Mouse (Mus musculus): ENCODE results near the gene Baiap2l1.

The Baiap2l1 gene

DNA sequence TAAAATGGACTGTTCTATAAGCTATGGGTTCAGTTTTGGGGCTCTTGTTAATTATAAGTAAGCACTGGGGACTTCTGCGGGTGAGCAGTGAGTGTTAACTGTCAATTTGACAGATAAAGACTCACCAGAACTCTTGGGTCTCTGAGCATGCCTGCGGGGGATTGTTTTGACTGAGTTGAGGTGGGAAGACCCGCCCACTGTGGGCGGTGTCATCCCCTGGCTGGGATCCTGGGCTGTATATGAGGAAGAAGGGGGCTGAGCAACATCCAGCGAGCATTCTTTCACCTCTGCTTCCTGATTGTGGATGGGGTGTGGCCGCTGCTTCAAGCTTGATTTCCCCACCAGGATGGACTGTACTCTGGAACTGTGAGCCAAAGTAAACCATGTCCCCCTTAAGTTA, 123.7 kb downstream of the Baiap2l1 start:
- in situ Hi-C loops (cut with MboI; ENCODE audit: low sequenced_read_pairs): loop anchor here (25.0 kb wide), 1 partner anchor 503 kb away; no protein-coding TSS in a partner anchor

DNA sequence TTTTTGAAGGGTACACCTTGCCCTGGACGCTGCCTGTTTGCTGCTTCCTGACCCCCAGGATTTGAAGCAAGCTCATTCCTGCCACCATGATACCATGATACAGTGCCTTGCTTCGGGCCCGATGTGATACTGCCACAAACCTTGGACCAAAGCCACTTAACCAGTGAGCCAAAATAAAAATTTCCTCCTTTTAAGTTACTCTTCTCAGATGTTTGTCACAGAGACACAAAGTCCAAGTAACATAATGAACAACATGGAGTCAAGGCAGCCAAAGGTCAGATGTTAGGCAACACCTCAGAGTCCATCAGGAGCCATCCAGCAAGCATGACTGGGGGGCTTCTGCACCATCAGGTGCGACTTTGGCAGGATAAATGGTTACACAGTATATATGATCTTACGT, 125.4 kb downstream of the Baiap2l1 start:
- in situ Hi-C loops (cut with MboI; ENCODE audit: low sequenced_read_pairs): loop anchor here (25.0 kb wide), 1 partner anchor 505 kb away; no protein-coding TSS in a partner anchor

DNA sequence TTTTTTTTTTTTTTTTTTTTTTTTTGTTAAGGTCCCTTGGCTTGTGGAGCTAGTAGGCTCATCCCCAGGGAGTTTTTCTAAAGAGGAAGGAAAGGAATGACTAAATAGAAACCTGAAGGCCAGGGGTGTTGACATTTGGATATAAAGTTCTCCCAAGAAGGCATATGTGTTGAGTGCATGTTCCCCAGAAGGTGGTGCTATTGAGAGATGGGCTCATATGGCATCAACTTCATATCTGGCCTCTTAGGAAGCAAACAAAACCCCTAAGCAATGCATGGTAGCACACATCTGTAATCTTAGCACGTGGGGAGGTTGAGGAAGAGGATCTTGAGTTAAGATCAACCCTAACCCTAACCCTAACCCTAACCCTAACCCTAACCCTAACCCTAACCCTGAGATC, 126.5 kb downstream of the Baiap2l1 start:
- in situ Hi-C loops (cut with MboI; ENCODE audit: low sequenced_read_pairs): loop anchor here (25.0 kb wide), 1 partner anchor 506 kb away; no protein-coding TSS in a partner anchor

DNA sequence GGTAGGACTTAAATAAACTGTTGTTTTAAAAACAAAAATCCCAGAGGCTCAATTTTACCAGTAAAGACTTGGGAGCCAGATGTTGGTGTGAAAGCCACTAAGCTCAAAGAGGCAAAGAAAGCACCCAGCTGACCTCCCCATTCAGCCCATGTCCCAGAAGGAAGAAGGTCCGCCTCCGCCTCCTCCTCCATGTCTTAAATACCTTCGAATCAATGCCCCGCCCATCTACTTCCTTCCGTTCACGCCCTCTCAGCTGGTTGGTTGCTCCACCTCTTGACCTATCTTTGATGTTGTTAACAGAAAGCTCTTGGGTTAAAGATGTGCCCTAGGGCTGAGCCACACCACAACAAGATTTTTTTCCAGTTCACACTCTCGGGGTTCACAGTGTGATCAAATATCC, 127.7 kb downstream of the Baiap2l1 start:
- in situ Hi-C loops (cut with MboI; ENCODE audit: low sequenced_read_pairs): loop anchor here (25.0 kb wide), 1 partner anchor 507 kb away; no protein-coding TSS in a partner anchor

DNA sequence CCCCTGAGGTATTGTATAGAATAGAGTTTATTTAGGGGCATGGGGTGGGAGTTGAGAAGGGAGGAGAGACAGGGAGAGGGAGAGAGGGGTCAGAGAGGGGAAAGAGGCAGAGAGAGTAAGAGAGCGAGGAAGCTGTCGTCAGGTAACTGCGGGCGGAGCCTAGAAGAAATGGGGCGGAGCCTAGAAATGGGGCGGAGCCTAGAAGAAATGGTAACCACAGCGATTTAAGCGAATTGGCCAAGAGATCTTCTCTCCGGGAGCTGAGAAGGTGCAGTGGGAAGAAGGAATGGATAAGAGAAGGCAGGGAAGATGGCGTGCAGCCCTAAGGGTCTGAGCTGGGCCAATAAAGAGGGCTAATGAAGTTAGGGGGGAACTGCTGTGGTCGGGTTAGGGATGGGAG, 131.7 kb downstream of the Baiap2l1 start:
- in situ Hi-C loops (cut with MboI; ENCODE audit: low sequenced_read_pairs): loop anchor here (25.0 kb wide), 1 partner anchor 511 kb away; no protein-coding TSS in a partner anchor

DNA sequence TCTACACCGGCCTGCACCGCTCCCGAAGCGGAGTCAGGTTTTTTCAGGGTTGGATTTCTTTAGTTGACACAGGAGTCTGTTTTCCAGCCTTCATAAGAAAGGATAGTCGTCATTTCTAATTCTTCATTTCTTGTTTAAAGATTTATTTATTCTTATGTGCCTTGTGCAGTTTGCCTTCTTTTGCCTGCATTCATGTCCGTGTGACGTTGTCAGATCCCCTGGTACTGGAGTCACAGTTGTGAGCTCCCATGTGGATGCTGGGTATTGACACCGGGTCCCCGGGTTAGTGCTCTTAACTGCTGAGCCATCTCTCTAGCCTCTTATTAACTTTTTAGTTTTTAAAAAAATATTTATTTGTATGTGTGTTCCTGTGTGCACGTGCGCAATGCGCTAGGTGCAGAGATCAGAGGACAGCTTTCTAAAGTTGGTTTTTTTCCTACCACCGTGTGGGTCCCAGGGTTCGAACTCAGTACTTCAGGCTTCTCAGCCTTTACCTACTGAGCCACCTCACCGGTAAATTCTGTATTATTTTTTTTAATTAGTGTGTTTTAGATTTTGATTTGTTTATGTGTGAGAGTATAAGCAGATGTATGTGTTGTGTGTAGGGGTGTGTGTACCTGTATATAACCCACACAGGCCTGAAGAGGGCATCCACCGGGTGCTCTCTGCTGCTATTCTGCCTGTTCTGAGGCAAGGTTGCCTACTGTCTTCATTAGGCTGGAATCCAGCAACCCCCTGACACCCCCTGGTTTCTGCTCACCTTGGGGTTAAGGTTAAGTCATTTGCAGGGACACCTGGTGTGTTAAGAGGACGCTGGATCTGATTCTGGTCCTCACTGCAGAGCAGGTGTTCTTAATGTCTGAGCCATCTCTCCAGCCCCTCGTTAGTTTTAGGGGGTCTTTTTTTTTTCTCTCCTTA, 133.8 kb downstream of the Baiap2l1 start:
- in situ Hi-C loops (cut with MboI; ENCODE audit: low sequenced_read_pairs): no loop called here

DNA sequence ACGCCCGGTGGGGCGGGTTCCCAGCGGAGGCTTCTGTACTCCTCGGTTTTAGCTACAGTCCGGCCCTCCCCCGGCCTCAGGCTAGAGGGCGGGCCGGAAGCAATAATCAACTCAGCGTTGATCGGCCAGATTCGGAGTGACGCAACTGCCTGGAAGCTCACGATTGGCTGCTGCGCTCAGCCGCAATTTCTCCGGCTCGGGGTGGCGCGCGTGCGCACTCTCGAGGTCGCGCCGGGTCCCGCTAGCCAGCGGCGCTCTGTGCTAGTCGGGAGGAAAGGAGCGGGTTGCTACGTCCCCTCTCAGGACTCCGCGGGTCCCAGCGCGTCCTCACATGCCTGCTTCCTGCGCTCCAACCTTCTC, 134.4 kb downstream of the Baiap2l1 start, which contains the start of gene Tecpr1:
Gene Tecpr1, minus strand, starts transcription at position 113 of the 360 bp plus-strand sequence.
- in situ Hi-C loops (cut with MboI; ENCODE audit: low sequenced_read_pairs): no loop called here

DNA sequence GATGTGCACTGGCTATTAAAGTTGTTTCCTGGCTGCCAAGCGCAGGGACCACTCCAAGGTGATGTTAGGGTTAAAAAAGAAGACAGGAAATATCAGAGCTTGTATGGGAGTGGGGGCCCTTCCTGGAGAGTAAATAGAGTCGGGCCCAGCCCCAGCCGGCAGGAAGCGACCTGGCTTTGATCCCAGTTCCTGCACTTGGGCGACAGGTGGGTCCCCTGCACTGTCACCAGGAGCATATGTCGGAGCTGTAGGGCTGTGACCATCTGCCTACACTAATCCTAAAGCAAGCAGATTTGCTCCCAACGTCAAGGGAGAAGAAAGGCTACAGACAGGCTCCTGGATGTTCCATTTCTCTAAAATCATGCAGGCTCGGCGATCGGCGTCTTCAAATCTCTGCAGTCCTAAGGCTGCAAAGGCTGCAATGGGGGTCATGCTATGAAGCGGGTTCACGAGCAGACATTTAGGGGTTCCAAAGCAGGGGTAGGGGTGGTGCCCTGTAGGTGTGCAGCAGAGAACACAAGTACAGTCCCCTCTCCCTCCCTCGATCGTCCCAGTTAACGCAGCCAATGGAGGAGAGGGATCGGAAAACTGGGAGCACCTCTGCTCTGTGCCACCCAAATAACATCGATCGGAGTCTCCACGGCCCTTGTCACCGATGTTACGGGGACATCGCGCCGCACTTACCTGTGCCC, 135.0 kb downstream of the Baiap2l1 start:
- in situ Hi-C loops (cut with MboI; ENCODE audit: low sequenced_read_pairs): no loop called here

DNA sequence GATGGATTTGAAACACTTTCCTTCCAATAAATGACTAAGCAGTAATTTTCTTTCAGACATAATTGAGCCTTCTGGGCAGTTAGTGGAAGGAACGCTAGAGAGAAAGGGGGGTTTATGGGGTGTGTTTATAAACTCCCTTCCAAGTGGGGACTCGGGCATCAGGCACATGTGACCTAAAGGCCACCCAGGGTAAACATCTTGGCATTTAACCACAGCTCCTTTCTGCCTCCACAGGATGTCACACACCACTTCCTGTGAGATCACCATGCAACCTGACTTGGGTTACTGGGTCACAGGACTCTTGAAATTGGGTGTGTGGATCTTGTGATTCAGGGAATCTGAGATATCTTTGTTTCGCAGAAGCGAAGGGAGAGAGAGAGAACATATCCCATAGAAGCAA, 136.6 kb downstream of the Baiap2l1 start:
- in situ Hi-C loops (cut with MboI; ENCODE audit: low sequenced_read_pairs): no loop called here

DNA sequence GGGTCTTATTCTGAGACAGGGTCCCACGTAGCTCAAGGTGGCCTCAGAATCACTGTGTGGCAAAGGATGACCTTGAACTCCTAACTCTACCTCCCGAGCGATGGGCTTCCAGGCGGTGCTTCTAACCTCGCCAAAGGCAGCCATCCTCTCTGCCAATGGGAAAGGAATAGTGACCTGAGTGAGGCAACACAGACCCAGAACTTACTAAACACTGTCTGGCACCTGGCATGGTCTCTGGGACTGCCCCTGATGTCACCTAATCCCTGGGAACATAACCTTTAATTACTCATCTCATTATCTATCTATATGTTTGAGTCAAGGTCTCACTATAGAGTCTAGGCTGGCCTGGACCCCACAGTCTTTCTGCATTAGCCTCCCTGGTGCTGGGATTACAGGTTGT, 138.0 kb downstream of the Baiap2l1 start:
- in situ Hi-C loops (cut with MboI; ENCODE audit: low sequenced_read_pairs): no loop called here

DNA sequence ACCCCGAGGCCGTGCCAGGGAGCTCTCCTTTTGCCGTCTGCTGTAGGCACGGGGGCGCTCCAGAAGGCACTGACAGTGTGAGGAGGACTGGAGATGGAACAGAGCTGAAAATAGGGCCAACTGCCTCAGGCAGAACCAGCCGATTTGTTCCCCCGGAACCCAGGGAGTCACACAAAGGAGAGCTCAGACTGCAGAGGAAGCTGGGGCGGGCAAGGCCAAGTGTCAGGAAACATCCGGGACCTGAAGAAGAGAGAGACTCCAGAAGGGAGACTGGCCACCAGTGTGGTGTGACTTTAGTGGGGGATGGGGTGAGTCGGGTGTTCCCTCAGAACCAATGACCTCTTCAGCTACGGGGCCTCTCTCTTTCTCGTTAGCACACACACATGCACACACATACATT, 138.6 kb downstream of the Baiap2l1 start:
- in situ Hi-C loops (cut with MboI; ENCODE audit: low sequenced_read_pairs): no loop called here

DNA sequence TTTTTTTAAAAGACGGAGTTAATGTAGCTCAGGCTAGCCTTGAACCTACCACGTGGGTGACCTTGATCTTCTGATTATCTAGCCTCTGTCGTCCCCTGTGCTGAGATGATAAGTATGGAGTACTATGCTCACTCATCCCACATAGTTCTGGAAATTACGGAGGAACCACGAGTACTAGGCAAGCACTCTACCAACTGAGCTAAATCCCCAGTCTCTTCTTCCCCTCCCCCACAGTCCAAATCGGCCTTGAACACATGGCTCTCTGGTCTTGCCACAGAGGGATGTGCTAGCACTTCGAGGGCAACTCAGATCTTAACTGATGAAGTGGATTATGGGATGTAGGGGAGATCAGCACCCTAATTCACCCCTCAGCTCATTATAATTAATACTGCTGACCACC, 139.9 kb downstream of the Baiap2l1 start:
- in situ Hi-C loops (cut with MboI; ENCODE audit: low sequenced_read_pairs): no loop called here

DNA sequence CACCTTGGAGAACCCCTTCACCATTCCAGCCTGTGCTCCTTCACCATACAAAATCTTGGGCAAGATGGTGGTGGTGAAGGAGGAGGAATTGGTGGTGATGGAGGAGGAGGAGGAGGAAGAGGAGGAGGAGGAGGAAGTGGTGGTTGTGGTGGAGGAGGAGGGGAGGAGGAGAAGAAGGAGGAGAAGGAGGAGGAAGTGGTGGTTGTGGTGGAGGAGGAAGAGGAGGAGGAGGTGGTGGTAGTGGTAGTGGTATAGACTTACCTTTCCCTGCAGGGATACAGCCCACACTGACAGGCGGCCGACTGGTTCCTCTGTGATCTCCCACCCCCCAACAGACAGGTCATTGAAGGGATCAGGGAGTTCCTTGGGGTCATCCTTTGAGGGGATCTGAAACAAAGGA, 141.9 kb downstream of the Baiap2l1 start:
- in situ Hi-C loops (cut with MboI; ENCODE audit: low sequenced_read_pairs): no loop called here

All from CH12F3 (cell line).